Mouse (Mus musculus): ENCODE results near the gene Bola1.

DNA sequence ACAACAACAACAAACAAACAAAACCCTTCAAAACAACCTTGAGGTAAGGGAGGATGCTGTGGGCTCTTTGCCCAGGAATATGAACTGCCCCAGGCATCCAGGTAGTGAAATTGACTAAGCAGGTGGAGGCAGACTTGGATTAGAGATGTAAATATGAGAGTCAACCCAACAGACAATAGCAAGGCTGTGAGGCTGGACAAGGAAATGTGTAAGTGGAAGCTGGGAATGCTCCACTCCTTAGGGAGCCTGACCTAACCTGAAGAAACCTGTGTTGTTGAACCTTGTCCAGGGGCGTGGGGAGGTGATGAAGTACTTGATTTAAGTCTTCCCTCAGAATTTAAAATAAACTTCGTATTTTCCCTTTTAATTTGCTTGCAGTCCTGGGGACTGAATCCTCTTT is 40.6 kb downstream of the Bola1 start:
- no peak for TF ChIP-seq CTCF (IDR thresholded peaks at IDR 0.05; ENCODE audit: low read depth, low read length)
- no peak for TF ChIP-seq POLR2A (IDR thresholded peaks at IDR 0.05; ENCODE audit: borderline replicate concordance, low read depth, low read length)

Data from bone marrow macrophage, adult 2 months (primary cell).